Mouse (Mus musculus) MEL (cell line): ENCODE results near the gene Cipc.

ENCODE experiments used
- CTCF ChIP-seq, 3 experiments: IDR thresholded peaks in 2 of 3; conservative IDR thresholded peaks in 1 of 3; 2 replicates each; pipeline ENCODE4 v1.5.1; 2011 to 2012; ENCODE audit warnings: low read length in 3 of 3, low read depth in 2 of 3, mild to moderate bottlenecking in 2 of 3, improper control_type of control experiment in 1 of 3, inconsistent platforms in 1 of 3, mixed read lengths in 1 of 3, moderate library complexity in 1 of 3; ENCODE audit not compliant: control insufficient read depth in 1 of 3, insufficient read depth in 1 of 3, poor library complexity in 1 of 3, severe bottlenecking in 1 of 3
- MYC ChIP-seq: IDR thresholded peaks from 2 replicates; pipeline ENCODE4 v1.6.1; 2011; ENCODE audit warnings: low read depth, mild to moderate bottlenecking, low read length, improper control_type of control experiment, moderate library complexity

GRCm38 (mm10) chr12:86977833-86978232 lies 31.0 kb downstream of the Cipc start:
- TF ChIP-seq CTCF (IDR thresholded peaks at IDR 0.05 in 2 of 3, conservative IDR thresholded peaks at IDR 0.05 in 1 of 3; ENCODE audit: control insufficient read depth in 1 of 3, insufficient read depth in 1 of 3, low read depth in 2 of 3, low read length in 3 of 3, poor library complexity in 1 of 3, severe bottlenecking in 1 of 3) (no peak), MYC (no peak)
